Mouse (Mus musculus) limb, embryonic 13.5 days (tissue): Measurements from ENCODE around the gene Wdr73. TPM values are rescaled to one million over a fixed set of nuclear protein-coding genes. Genes with fewer than 3 reads are reported as not detected.

Experiments
- ATAC-seq: fragments of 200-750 bp; cut with Nextera tagmentation; 2 replicates; pipeline ENCODE4 v1.8.0; 2017; ENCODE audit warnings: low read depth, moderate number of reproducible peaks, moderate TSS enrichment; ENCODE audit not compliant: low FRiP score
- H3K27ac ChIP-seq: fragments of 300-500 bp; sonication (generic); 2 replicates; pipeline ENCODE4 v1.5.1; 2015; ENCODE audit warnings: inconsistent platforms, mild to moderate bottlenecking, moderate library complexity
- H3K27me3 ChIP-seq: fragments of 300-500 bp; sonication (generic); 2 replicates; pipeline ENCODE4 v1.6.1; 2015; ENCODE audit warnings: mild to moderate bottlenecking, inconsistent platforms
- H3K36me3 ChIP-seq: fragments of 300-500 bp; sonication (generic); 2 replicates; pipeline ENCODE4 v1.6.1; 2015; ENCODE audit warnings: inconsistent platforms, mild to moderate bottlenecking, moderate library complexity
- H3K4me1 ChIP-seq: fragments of 300-500 bp; sonication (generic); 2 replicates; pipeline ENCODE4 v1.6.1; 2015; ENCODE audit warnings: inconsistent platforms
- H3K4me2 ChIP-seq: fragments of 300-500 bp; sonication (generic); replicated peaks from 2 replicates; pipeline ENCODE4 v1.6.1; 2015; ENCODE audit warnings: inconsistent platforms, mild to moderate bottlenecking, moderate library complexity
- H3K4me3 ChIP-seq: fragments of 300-500 bp; sonication (generic); 2 replicates; pipeline ENCODE4 v1.5.1; 2015; ENCODE audit warnings: moderate library complexity, mild to moderate bottlenecking, inconsistent platforms
- H3K9ac ChIP-seq: fragments of 300-500 bp; sonication (generic); 2 replicates; pipeline ENCODE4 v1.6.1; 2015; ENCODE audit warnings: mild to moderate bottlenecking, inconsistent platforms
- H3K9me3 ChIP-seq: fragments of 300-500 bp; sonication (generic); 2 replicates; pipeline ENCODE4 v1.6.1; 2016; ENCODE audit warnings: inconsistent platforms
- WGBS: fragments of 180-500 bp; shearing (Covaris S2); methylation state at CpG from one replicate; pipeline ENCODE4 v1.1.7; 2015; 5-methylcytosine and 5-hydroxymethylcytosine counted together
- polyA plus RNA-seq: library from polyadenylated mRNA; unstranded; fragments of >200 nt; fragmentation: Nextera tagmentation; extraction: Ambion mirVana; gene quantifications from 2 replicates; pipeline ENCODE4 v1.2.1, GENCODE M21; 2015

Gene Wdr73
- polyA plus RNA-seq, 1 experiment from 2014 or later = 32.5 TPM

- H3K4me3 ChIP-seq = no peak overlapping the region
- no peak overlapping the region for H3K4me2 ChIP-seq
- no peaks in the 10 kb centered on the region for H3K4me1 ChIP-seq
- 71% methylated on average over 4 of the region's 4 CpGs for WGBS
- no peaks in the 10 kb centered on the region for H3K27me3 ChIP-seq
- no peak overlapping the region for H3K27ac ChIP-seq
- no peak overlapping the region for H3K9ac ChIP-seq
- H3K9me3 ChIP-seq = no peaks in the 10 kb centered on the region
- peaks cover 83% of the 10 kb centered on the region for H3K36me3 ChIP-seq
- no peak for ATAC-seq
Measured at GRCm38 (mm10) chr7:80917916-80918465, 16.9 kb upstream of the Wdr73 start.

GRCm38 (mm10) chr7:80912496-80912895, 11.4 kb upstream of the Wdr73 start:
- H3K9me3 ChIP-seq = no peaks in the 10 kb centered on the region
- 76% methylated on average over 8 of the region's 8 CpGs for WGBS
- no peaks in the 10 kb centered on the region for H3K4me1 ChIP-seq
- no peaks in the 10 kb centered on the region for H3K27me3 ChIP-seq
- H3K27ac ChIP-seq = no peak overlapping the region
- no peak for ATAC-seq
- H3K9ac ChIP-seq = no peak overlapping the region
- H3K4me2 ChIP-seq = no peak overlapping the region
- H3K36me3 ChIP-seq = peaks cover 89% of the 10 kb centered on the region
- no peak overlapping the region for H3K4me3 ChIP-seq

GRCm38 (mm10) chr7:80911053-80911452, 10.0 kb upstream of the Wdr73 start:
- no peak overlapping the region for H3K4me3 ChIP-seq
- H3K9ac ChIP-seq = no peak overlapping the region
- no peaks in the 10 kb centered on the region for H3K9me3 ChIP-seq
- no peak overlapping the region for H3K4me2 ChIP-seq
- no peak for ATAC-seq
- no peaks in the 10 kb centered on the region for H3K4me1 ChIP-seq
- H3K27me3 ChIP-seq = no peaks in the 10 kb centered on the region
- H3K36me3 ChIP-seq = peaks cover 86% of the 10 kb centered on the region
- no peak overlapping the region for H3K27ac ChIP-seq
- 75% methylated on average over 7 of the region's 7 CpGs for WGBS

- Histone ChIP-seq H3K4me3 (peak within 1 kb of the TSS; percentile 51), H3K9me3 (no peaks in the 10 kb centered on the region), H3K4me1 (peaks cover 27% of the 10 kb centered on the region), H3K27ac (no peak within 1 kb of the TSS), H3K4me2 (peak within 1 kb of the TSS; percentile 91), H3K27me3 (no peaks in the 10 kb centered on the region), H3K9ac (peak within 1 kb of the TSS; percentile 73), H3K36me3 (peaks cover 37% of the 10 kb centered on the region)
- ATAC-seq = peak; percentile 70; the same call in 1 of the 2 replicates
- 4% methylated on average over 19 of the region's 19 CpGs for WGBS
Measured at GRCm38 (mm10) chr7:80904921-80905515, 3.9 kb upstream of the Wdr73 start, which contains the start of gene Nmb. Nmb (minus strand) TSS chr7:80905076.

- Histone ChIP-seq H3K4me3 (peak overlapping the region; percentile 51), H3K9ac (peak overlapping the region; percentile 73; the same call in 1 of the 2 replicates)
- 87% methylated on average over 11 of the region's 11 CpGs for WGBS
Measured at GRCm38 (mm10) chr7:80903625-80904422, 2.8 kb upstream of the Wdr73 start.

GRCm38 (mm10) chr7:80901541-80902274, 639 bp upstream of the Wdr73 start:
- 32% methylated on average over 15 of the region's 15 CpGs for WGBS

More at GRCm38 (mm10) chr7:80903625-80904422, 2.8 kb upstream of the Wdr73 start:
- H3K9me3 ChIP-seq = no peaks in the 10 kb centered on the region
- no peak overlapping the region for H3K27ac ChIP-seq
- H3K4me1 ChIP-seq = peaks cover 32% of the 10 kb centered on the region
- H3K27me3 ChIP-seq = no peaks in the 10 kb centered on the region
- no peak for ATAC-seq
- peaks cover 26% of the 10 kb centered on the region for H3K36me3 ChIP-seq
- peak overlapping the region; percentile 91 for H3K4me2 ChIP-seq

GRCm38 (mm10) chr7:80897721-80898120, 3.3 kb downstream of the Wdr73 start:
- no peak for ATAC-seq
- no peak overlapping the region for H3K9ac ChIP-seq
- no peak overlapping the region for H3K4me2 ChIP-seq
- H3K27ac ChIP-seq = no peak overlapping the region
- H3K4me3 ChIP-seq = no peak overlapping the region
- peaks cover 51% of the 10 kb centered on the region for H3K36me3 ChIP-seq
- H3K4me1 ChIP-seq = peaks cover 19% of the 10 kb centered on the region
- no peaks in the 10 kb centered on the region for H3K9me3 ChIP-seq
- H3K27me3 ChIP-seq = no peaks in the 10 kb centered on the region
- 87% methylated on average over 4 of the region's 4 CpGs for WGBS

More at GRCm38 (mm10) chr7:80901541-80902274, 639 bp upstream of the Wdr73 start:
- no peak for ATAC-seq
- peak overlapping the region; percentile 56 for H3K27ac ChIP-seq
- peaks cover 29% of the 10 kb centered on the region for H3K36me3 ChIP-seq
- H3K4me3 ChIP-seq = peak overlapping the region; percentile 72
- peak overlapping the region; percentile 94 for H3K4me2 ChIP-seq
- H3K4me1 ChIP-seq = peaks cover 32% of the 10 kb centered on the region
- no peaks in the 10 kb centered on the region for H3K9me3 ChIP-seq
- H3K9ac ChIP-seq = peak overlapping the region; percentile 75
- no peaks in the 10 kb centered on the region for H3K27me3 ChIP-seq

- Histone ChIP-seq H3K4me3 (no peak overlapping the region), H3K4me2 (no peak overlapping the region), H3K27me3 (no peaks in the 10 kb centered on the region), H3K36me3 (peaks cover 57% of the 10 kb centered on the region), H3K9me3 (no peaks in the 10 kb centered on the region), H3K9ac (no peak overlapping the region), H3K27ac (no peak overlapping the region), H3K4me1 (peaks cover 17% of the 10 kb centered on the region)
- no peak for ATAC-seq
- WGBS = 91% methylated on average over 7 of the region's 7 CpGs
Measured at GRCm38 (mm10) chr7:80897134-80897533, 3.9 kb downstream of the Wdr73 start.

- H3K4me3 ChIP-seq = no peak overlapping the region
- no peak for ATAC-seq
- no peak overlapping the region for H3K27ac ChIP-seq
- no peak overlapping the region for H3K4me2 ChIP-seq
- H3K36me3 ChIP-seq = peaks cover 73% of the 10 kb centered on the region
- H3K9me3 ChIP-seq = no peaks in the 10 kb centered on the region
- H3K9ac ChIP-seq = no peak overlapping the region; the same call in 1 of the 2 replicates
- 93% methylated on average over 14 of the region's 14 CpGs for WGBS
- peaks cover 4% of the 10 kb centered on the region; the same call in 1 of the 2 replicates for H3K4me1 ChIP-seq
- no peaks in the 10 kb centered on the region for H3K27me3 ChIP-seq
Measured at GRCm38 (mm10) chr7:80894815-80895519, 6.1 kb downstream of the Wdr73 start.

- H3K27me3 ChIP-seq = no peaks in the 10 kb centered on the region
- no peak overlapping the region for H3K4me3 ChIP-seq
- 86% methylated on average over 7 of the region's 7 CpGs for WGBS
- no peak overlapping the region for H3K4me2 ChIP-seq
- H3K36me3 ChIP-seq = peaks cover 73% of the 10 kb centered on the region
- no peak overlapping the region for H3K9ac ChIP-seq
- no peak overlapping the region for H3K27ac ChIP-seq
- H3K9me3 ChIP-seq = no peaks in the 10 kb centered on the region
- ATAC-seq = no peak
- H3K4me1 ChIP-seq = peaks cover 8% of the 10 kb centered on the region
Measured at GRCm38 (mm10) chr7:80894196-80894595, 6.9 kb downstream of the Wdr73 start.

- Histone ChIP-seq H3K9me3 (no peaks in the 10 kb centered on the region), H3K4me1 (peaks cover 13% of the 10 kb centered on the region), H3K4me2 (no peak overlapping the region), H3K27ac (no peak overlapping the region), H3K27me3 (no peaks in the 10 kb centered on the region), H3K36me3 (peaks cover 73% of the 10 kb centered on the region), H3K9ac (no peak overlapping the region), H3K4me3 (no peak overlapping the region)
- ATAC-seq = no peak
- WGBS = 80% methylated on average over 6 of the region's 6 CpGs
Measured at GRCm38 (mm10) chr7:80893753-80894129, 7.3 kb downstream of the Wdr73 start.
